Mouse (Mus musculus): ENCODE measurements at regions not wholly inside any gene's neighbourhood (a gene's known extent, or its start where the extent isn't known, plus 50 kb on each side); places are given as distances from the start of the nearest gene placed in this dataset.

GRCm38 (mm10) chr12:25312390-25312789, 215.4 kb upstream of the Id2 start:
- DNase-seq, result no peak
- no peaks in the 10 kb centered on the region for H3K36me3 ChIP-seq (ENCODE audit: control insufficient read depth, insufficient read depth, low read length)
- TF ChIP-seq EP300 (IDR thresholded peaks at IDR 0.05; ENCODE audit: insufficient read depth, low read depth, low read length), result no peak
- TF ChIP-seq POLR2A (IDR thresholded peaks at IDR 0.05; ENCODE audit: insufficient read depth, low read depth, low read length), result no peak
- TF ChIP-seq CTCF (IDR thresholded peaks at IDR 0.05), result no peak
- no peak overlapping the region for H3K27ac ChIP-seq
- H3K79me2 ChIP-seq (replicated peaks; ENCODE audit: control insufficient read depth, insufficient read depth, low read length), result no peaks in the 10 kb centered on the region
- intact Hi-C loops (cut with DNase I), result no loop called here
- H3K4me1 ChIP-seq (ENCODE audit: control insufficient read depth, insufficient read depth, low read length), result 0 out of 2 replicates have a peak, but pooled peaks cover 1% of the 10 kb centered on the region
- H3K9ac ChIP-seq (ENCODE audit: low read depth, low read length), result no peak overlapping the region
- H3K4me3 ChIP-seq, result no peak overlapping the region
- H3K27me3 ChIP-seq (ENCODE audit: control insufficient read depth, insufficient read depth, low read length), result no peaks in the 10 kb centered on the region
- 89% methylated on average over 2 of the region's 2 CpGs for WGBS

GRCm38 (mm10) chr12:25311728-25312127, 214.8 kb upstream of the Id2 start:
- intact Hi-C loops (cut with DNase I), result no loop called here
- H3K27ac ChIP-seq, result no peak overlapping the region
- H3K36me3 ChIP-seq (ENCODE audit: control insufficient read depth, insufficient read depth, low read length), result no peaks in the 10 kb centered on the region
- 91% methylated on average over 7 of the region's 7 CpGs for WGBS
- TF ChIP-seq CTCF (IDR thresholded peaks at IDR 0.05), result no peak
- no peak for TF ChIP-seq POLR2A (IDR thresholded peaks at IDR 0.05; ENCODE audit: insufficient read depth, low read depth, low read length)
- TF ChIP-seq EP300 (IDR thresholded peaks at IDR 0.05; ENCODE audit: insufficient read depth, low read depth, low read length), result no peak
- H3K27me3 ChIP-seq (ENCODE audit: control insufficient read depth, insufficient read depth, low read length), result no peaks in the 10 kb centered on the region
- H3K4me3 ChIP-seq, result no peak overlapping the region
- 0 out of 2 replicates have a peak, but pooled peaks cover 1% of the 10 kb centered on the region for H3K4me1 ChIP-seq (ENCODE audit: control insufficient read depth, insufficient read depth, low read length)
- no peak for DNase-seq
- no peaks in the 10 kb centered on the region for H3K79me2 ChIP-seq (replicated peaks; ENCODE audit: control insufficient read depth, insufficient read depth, low read length)
- no peak overlapping the region for H3K9ac ChIP-seq (ENCODE audit: low read depth, low read length)

- intact Hi-C loops (cut with DNase I), result no loop called here
- 49% methylated on average over 6 of the region's 6 CpGs for WGBS
- H3K27ac ChIP-seq, result no peak overlapping the region
- no peak for DNase-seq
- no peak overlapping the region for H3K4me3 ChIP-seq
- TF ChIP-seq EP300 (IDR thresholded peaks at IDR 0.05; ENCODE audit: insufficient read depth, low read depth, low read length), result no peak
- no peak for TF ChIP-seq CTCF (IDR thresholded peaks at IDR 0.05)
- no peak for TF ChIP-seq POLR2A (IDR thresholded peaks at IDR 0.05; ENCODE audit: insufficient read depth, low read depth, low read length)
- H3K79me2 ChIP-seq (replicated peaks; ENCODE audit: control insufficient read depth, insufficient read depth, low read length), result no peaks in the 10 kb centered on the region
- H3K4me1 ChIP-seq (ENCODE audit: control insufficient read depth, insufficient read depth, low read length), result 0 out of 2 replicates have a peak, but pooled peaks cover 1% of the 10 kb centered on the region
- H3K9ac ChIP-seq (ENCODE audit: low read depth, low read length), result no peak overlapping the region
- H3K27me3 ChIP-seq (ENCODE audit: control insufficient read depth, insufficient read depth, low read length), result no peaks in the 10 kb centered on the region
- H3K36me3 ChIP-seq (ENCODE audit: control insufficient read depth, insufficient read depth, low read length), result no peaks in the 10 kb centered on the region
Measured at GRCm38 (mm10) chr12:25310293-25310946, 213.5 kb upstream of the Id2 start.

DNA sequence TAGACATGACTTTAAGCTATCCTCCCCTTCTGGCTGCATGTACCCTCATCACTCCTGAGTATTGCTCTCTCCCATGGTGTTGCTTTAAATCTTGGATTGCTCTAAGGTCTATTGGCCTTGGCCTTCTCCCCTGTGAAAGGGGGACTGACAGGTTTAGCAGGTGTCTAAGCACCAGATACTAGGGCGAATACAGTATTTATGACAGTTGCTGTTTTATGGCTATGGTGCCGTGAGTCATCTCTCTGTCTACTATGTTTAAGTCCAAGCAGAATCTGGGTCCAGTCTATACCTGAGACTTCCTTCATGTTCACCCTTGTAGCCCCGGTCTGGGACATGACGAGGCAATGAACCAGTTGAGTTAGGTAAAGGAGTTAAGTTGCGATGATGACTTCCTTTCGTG, 212.3 kb upstream of the Id2 start:
- Histone ChIP-seq H3K4me1 (ENCODE audit: control insufficient read depth, insufficient read depth, low read length) (0 out of 2 replicates have a peak, but pooled peaks cover 1% of the 10 kb centered on the region), H3K79me2 (replicated peaks; ENCODE audit: control insufficient read depth, insufficient read depth, low read length) (no peaks in the 10 kb centered on the region), H3K4me3 (no peak overlapping the region), H3K9ac (ENCODE audit: low read depth, low read length) (no peak overlapping the region), H3K27ac (no peak overlapping the region), H3K27me3 (ENCODE audit: control insufficient read depth, insufficient read depth, low read length) (no peaks in the 10 kb centered on the region), H3K36me3 (ENCODE audit: control insufficient read depth, insufficient read depth, low read length) (no peaks in the 10 kb centered on the region)
- WGBS, result 97% methylated on average over 6 of the region's 6 CpGs
- TF ChIP-seq POLR2A (IDR thresholded peaks at IDR 0.05; ENCODE audit: insufficient read depth, low read depth, low read length) (no peak), CTCF (IDR thresholded peaks at IDR 0.05) (no peak), EP300 (IDR thresholded peaks at IDR 0.05; ENCODE audit: insufficient read depth, low read depth, low read length) (no peak)
- no peak for DNase-seq
- intact Hi-C loops (cut with DNase I), result no loop called here

GRCm38 (mm10) chr12:25305764-25306653, 209.1 kb upstream of the Id2 start:
- Histone ChIP-seq H3K27me3 (ENCODE audit: control insufficient read depth, insufficient read depth, low read length) (no peaks in the 10 kb centered on the region), H3K36me3 (ENCODE audit: control insufficient read depth, insufficient read depth, low read length) (no peaks in the 10 kb centered on the region), H3K4me1 (ENCODE audit: control insufficient read depth, insufficient read depth, low read length) (peaks cover 1% of the 10 kb centered on the region; the same call in 1 of the 2 replicates), H3K9ac (ENCODE audit: low read depth, low read length) (no peak overlapping the region), H3K27ac (no peak overlapping the region), H3K79me2 (replicated peaks; ENCODE audit: control insufficient read depth, insufficient read depth, low read length) (no peaks in the 10 kb centered on the region), H3K4me3 (no peak overlapping the region)
- no peak for TF ChIP-seq CTCF (IDR thresholded peaks at IDR 0.05)
- TF ChIP-seq POLR2A (IDR thresholded peaks at IDR 0.05; ENCODE audit: insufficient read depth, low read depth, low read length), result no peak
- no peak for TF ChIP-seq EP300 (IDR thresholded peaks at IDR 0.05; ENCODE audit: insufficient read depth, low read depth, low read length)
- WGBS, result 88% methylated on average over 12 of the region's 12 CpGs
- intact Hi-C loops (cut with DNase I), result no loop called here
- DNase-seq, result no peak
